ENCODE assay signal across 10 mouse cellular contexts in genomic region chr12:15800196-15800913, GRCm38 (mm10). TPM values are rescaled to one million over a fixed set of nuclear protein-coding genes. Genes with fewer than 3 reads are reported as not detected.
DNase-seq lines count a peak whose midpoint lies in the region; ATAC-seq lines count a peak whose summit lies in the region.
"Had no signal": no experiment of that assay in that cellular context is flagged by ENCODE, and none has a peak within 500 bp of the region (broad histone marks: within the 10 kb centered on the region; RNA-seq: fewer than 3 reads in every experiment).

No protein-coding gene starts in this region.

- H3K9me3 ChIP-seq in forebrain, embryonic 14.5 days (replicated peaks; ENCODE audit: control insufficient read depth, low read length), result no peaks in the 10 kb centered on the region
- H3K9me3 ChIP-seq in forebrain, embryonic 11.5 days (ENCODE audit: control insufficient read depth, low read length), result no peaks in the 10 kb centered on the region
- no peaks in the 10 kb centered on the region for H3K9me3 ChIP-seq in heart, embryonic 11.5 days (replicated peaks; ENCODE audit: control insufficient read depth, low read length)

- ATAC-seq in forebrain, embryonic 14.5 days, result no peak
- ATAC-seq in forebrain, embryonic 11.5 days (replicated peaks; ENCODE audit: low FRiP score), result no peak
- ATAC-seq in heart, embryonic 11.5 days (replicated peaks; ENCODE audit: insufficient number of reproducible peaks, low FRiP score, low TSS enrichment), result 0 out of 2 replicates have a peak, but pooled peaks have one; percentile 9
- ATAC-seq in megakaryocyte progenitor cell, adult 5-6 weeks (replicated peaks; ENCODE audit: poor library complexity), result no peak

- H3K36me3 ChIP-seq in forebrain, embryonic 14.5 days (ENCODE audit: control insufficient read depth, insufficient read depth, low read length), result peaks cover 80% of the 10 kb centered on the region
- no peaks in the 10 kb centered on the region; the same call in 1 of the 2 replicates for H3K36me3 ChIP-seq in forebrain, embryonic 11.5 days (ENCODE audit: control insufficient read depth, insufficient read depth, low read length)
- H3K36me3 ChIP-seq in heart, embryonic 11.5 days (ENCODE audit: control insufficient read depth, insufficient read depth, low read length), result peaks cover 12% of the 10 kb centered on the region; the same call in 1 of the 2 replicates

- no peak overlapping the region for H3K27ac ChIP-seq in forebrain, embryonic 14.5 days (ENCODE audit: low read depth, low read length)
- no peak overlapping the region for H3K27ac ChIP-seq in forebrain, embryonic 11.5 days (ENCODE audit: low read depth, low read length)
- peak overlapping the region; percentile 24; the same call in 1 of the 2 replicates for H3K27ac ChIP-seq in heart, embryonic 11.5 days (ENCODE audit: low read depth, low read length)

- H3K4me2 ChIP-seq in forebrain, embryonic 14.5 days (ENCODE audit: low read length), result 0 out of 2 replicates have a peak overlapping the region, but pooled peaks have one; percentile 1
- H3K4me2 ChIP-seq in forebrain, embryonic 11.5 days (ENCODE audit: low read depth, low read length, severe bottlenecking), result no peak overlapping the region
- H3K4me2 ChIP-seq in heart, embryonic 11.5 days, result no peak overlapping the region

- WGBS in forebrain, embryonic 14.5 days, result 76% methylated on average over 4 of the region's 4 CpGs
- 89% methylated on average over 4 of the region's 4 CpGs for WGBS in forebrain, embryonic 11.5 days
- 51% methylated on average over 4 of the region's 4 CpGs for WGBS in heart, embryonic 11.5 days (ENCODE audit: insufficient replicate concordance)

- no peaks in the 10 kb centered on the region for H3K27me3 ChIP-seq in forebrain, embryonic 14.5 days (replicated peaks; ENCODE audit: control insufficient read depth, insufficient read depth, low read length)
- no peaks in the 10 kb centered on the region for H3K27me3 ChIP-seq in forebrain, embryonic 11.5 days (ENCODE audit: control insufficient read depth, insufficient read depth, low read length)
- H3K27me3 ChIP-seq in heart, embryonic 11.5 days (ENCODE audit: control insufficient read depth, insufficient read depth, low read length), result no peaks in the 10 kb centered on the region
- H3K27me3 ChIP-seq: CH12.LX had no signal

- no peak overlapping the region for H3K9ac ChIP-seq in forebrain, embryonic 14.5 days (ENCODE audit: low read length)
- no peak overlapping the region for H3K9ac ChIP-seq in forebrain, embryonic 11.5 days (ENCODE audit: low read length)
- no peak overlapping the region for H3K9ac ChIP-seq in heart, embryonic 11.5 days (ENCODE audit: low read depth, low read length)

- H3K4me3 ChIP-seq in forebrain, embryonic 14.5 days (ENCODE audit: low read depth, low read length), result no peak overlapping the region
- no peak overlapping the region for H3K4me3 ChIP-seq in forebrain, embryonic 11.5 days (ENCODE audit: low read depth, low read length)
- H3K4me3 ChIP-seq in heart, embryonic 11.5 days (ENCODE audit: low read depth, low read length), result no peak overlapping the region
- H3K4me3 ChIP-seq: erythroblast, embryonic 14.5 days had no signal

- peaks cover 16% of the 10 kb centered on the region; the same call in 1 of the 2 replicates for H3K4me1 ChIP-seq in forebrain, embryonic 14.5 days (ENCODE audit: control insufficient read depth, insufficient read depth, low read length)
- peaks cover 5% of the 10 kb centered on the region; the same call in 1 of the 2 replicates for H3K4me1 ChIP-seq in forebrain, embryonic 11.5 days (replicated peaks; ENCODE audit: control insufficient read depth, insufficient read depth, low read length)
- peaks cover 31% of the 10 kb centered on the region for H3K4me1 ChIP-seq in heart, embryonic 11.5 days (ENCODE audit: control insufficient read depth, insufficient read depth, low read length)

- DNase-seq in forebrain, embryonic 14.5 days (ENCODE audit: low spot score), result no peak
- no peak for DNase-seq in forebrain, embryonic 11.5 days (ENCODE audit: low spot score)
- peak; percentile 64 for DNase-seq in MN1 (ENCODE audit: low spot score)
- DNase-seq in kidney, postnatal 14 days, result peak; percentile 80
- DNase-seq in urinary bladder, adult 2 months (ENCODE audit: low spot score), result no peak
- DNase-seq in yolk sac, embryonic 10.5 days (ENCODE audit: low spot score), result no peak

RNA-seq across cellular contexts. Expression of gene Trib2, which starts 16.4 kb away (rescaled TPM):
- polyA plus RNA-seq in forebrain, embryonic 14.5 days (2014; fragmentation: Nextera tagmentation; extraction: Ambion mirVana), result 87.4 and 100 TPM in 2 replicates
- polyA plus RNA-seq in forebrain, embryonic 11.5 days (2014; fragmentation: Nextera tagmentation; extraction: Ambion mirVana), result 57.4 and 59.5 TPM in 2 replicates
- 45.4 and 53.5 TPM in 2 replicates for polyA plus RNA-seq in heart, embryonic 11.5 days (2014; fragmentation: Nextera tagmentation; extraction: Ambion mirVana)
- 5.7 and 6.1 TPM in 2 replicates for polyA plus RNA-seq in urinary bladder, adult 2 months (2012; rRNA removed)
- total RNA-seq in megakaryocyte progenitor cell, adult 5-6 weeks (2015), result 3.2 and 7.5 TPM in 2 replicates
- 4.1 and 8.0 TPM in 2 replicates for total RNA-seq in megakaryocyte progenitor cell, adult 5-6 weeks (2017)
- polyA plus RNA-seq: erythroblast, embryonic 14.5 days had no signal

Comparison
In these comparisons a context has a peak if more than half of its experiments do, and no peak if none do; other contexts are left out.
1. DNase-seq: peak in MN1 (single experiment) and kidney, postnatal 14 days (single experiment); none in forebrain, embryonic 14.5 days (single experiment), forebrain, embryonic 11.5 days (single experiment), urinary bladder, adult 2 months (single experiment) and yolk sac, embryonic 10.5 days (single experiment).